Mouse (Mus musculus) liver, embryonic 16.5 days (tissue): ENCODE measurements around the gene Ksr1. TPM values are rescaled to one million over a fixed set of nuclear protein-coding genes. Genes with fewer than 3 reads are reported as not detected.

Source experiments
- ATAC-seq: fragments of 200-750 bp; cut with Nextera tagmentation; 2 replicates; pipeline ENCODE4 v1.8.0; 2017; ENCODE audit warnings: low read depth, mild to moderate bottlenecking, moderate number of reproducible peaks, moderate library complexity
- H3K27ac ChIP-seq: fragments of 300-500 bp; sonication (generic); 2 replicates; pipeline ENCODE4 v1.5.1; 2014; ENCODE audit warnings: mild to moderate bottlenecking, low read length
- H3K27me3 ChIP-seq: fragments of 300-500 bp; sonication (generic); 2 replicates; pipeline ENCODE4 v1.6.1; 2014; ENCODE audit warnings: low read depth, low read length, mixed read lengths; ENCODE audit not compliant: control insufficient read depth, insufficient read depth
- H3K36me3 ChIP-seq: fragments of 300-500 bp; sonication (generic); 2 replicates; pipeline ENCODE4 v1.6.1; 2014; ENCODE audit warnings: mild to moderate bottlenecking; ENCODE audit not compliant: control insufficient read depth, insufficient read depth
- H3K4me1 ChIP-seq: fragments of 300-500 bp; sonication (generic); 2 replicates; pipeline ENCODE4 v1.6.1; 2014; ENCODE audit warnings: low read depth, low read length, mixed read lengths; ENCODE audit not compliant: control insufficient read depth
- H3K4me2 ChIP-seq: fragments of 300-500 bp; sonication (generic); 2 replicates; pipeline ENCODE4 v1.6.1; 2014; ENCODE audit warnings: low read depth, low read length, mixed read lengths
- H3K4me3 ChIP-seq: fragments of 300-500 bp; sonication (generic); 2 replicates; pipeline ENCODE4 v1.5.1; 2014; ENCODE audit warnings: low read depth, mild to moderate bottlenecking, low read length
- H3K9ac ChIP-seq: fragments of 300-500 bp; sonication (generic); 2 replicates; pipeline ENCODE4 v1.6.1; 2014; ENCODE audit warnings: low read depth, low read length
- H3K9me3 ChIP-seq: fragments of 300-500 bp; sonication (generic); replicated peaks from 2 replicates; pipeline ENCODE4 v1.6.1; 2016; ENCODE audit warnings: low read length; ENCODE audit not compliant: control insufficient read depth
- WGBS: fragments of 180-500 bp; shearing (Covaris S2); extraction: QIAGEN DNeasy Blood & Tissue Kit; methylation state at CpG from one replicate; pipeline ENCODE4 v1.1.7; 2014; ENCODE audit not compliant: insufficient replicate concordance; 5-methylcytosine and 5-hydroxymethylcytosine counted together
- polyA plus RNA-seq: library from polyadenylated mRNA; unstranded; fragments of >200 nt; fragmentation: Nextera tagmentation; extraction: Ambion mirVana; gene quantifications from 2 replicates; pipeline ENCODE4 v1.2.1, GENCODE M21; 2015

Gene Ksr1
- polyA plus RNA-seq, 1 experiment from 2014 or later: 2.3 TPM

DNA sequence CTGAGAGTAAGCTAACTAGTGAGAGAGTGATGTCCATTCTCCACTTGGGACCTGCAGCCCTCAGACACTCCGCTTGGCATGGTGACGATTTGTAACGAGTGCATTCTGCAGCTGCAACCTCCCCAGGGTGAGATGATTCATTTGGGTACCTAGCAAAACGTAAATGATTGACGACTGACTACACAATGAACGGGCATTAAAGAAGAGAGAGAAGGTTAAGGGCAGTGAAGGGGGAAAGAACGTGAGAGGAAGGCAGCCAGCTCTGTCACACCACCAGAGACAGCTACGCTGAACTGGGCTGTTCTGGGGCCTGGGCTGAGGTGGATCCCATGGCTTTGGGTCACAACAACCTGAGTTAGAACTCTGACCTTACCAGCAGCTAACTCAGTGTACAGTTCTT is 81.9 kb downstream of the Ksr1 start:
- no peak for ATAC-seq
- Histone ChIP-seq H3K4me3 (no peak overlapping the region), H3K9ac (no peak overlapping the region), H3K27ac (no peak overlapping the region), H3K4me2 (no peak overlapping the region), H3K4me1 (peaks cover 33% of the 10 kb centered on the region), H3K36me3 (no peaks in the 10 kb centered on the region), H3K27me3 (no peaks in the 10 kb centered on the region), H3K9me3 (no peaks in the 10 kb centered on the region)
- WGBS: 79% methylated on average over 8 of the region's 8 CpGs

DNA sequence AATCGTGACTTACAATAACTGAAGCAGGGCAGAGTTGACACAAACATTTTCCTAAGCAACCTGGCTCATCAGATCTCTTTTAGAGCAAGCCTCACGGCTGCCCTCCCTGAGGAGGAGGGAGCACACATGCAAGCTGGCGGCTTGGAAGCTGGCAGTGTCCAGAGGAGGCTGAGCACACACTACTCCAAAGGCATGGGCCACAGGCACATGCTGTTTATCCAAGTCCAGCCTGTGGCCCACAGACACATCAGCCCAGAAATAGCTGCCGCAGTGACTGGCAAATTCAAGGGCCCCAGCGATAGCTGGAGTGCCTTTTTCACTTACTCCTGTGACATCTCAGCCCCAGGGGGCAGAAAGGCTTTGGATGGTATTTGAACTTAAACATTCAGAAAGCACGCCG is 82.6 kb downstream of the Ksr1 start:
- H3K27ac ChIP-seq: no peak overlapping the region
- ATAC-seq: no peak
- no peak overlapping the region for H3K4me3 ChIP-seq
- H3K4me2 ChIP-seq: no peak overlapping the region
- H3K9ac ChIP-seq: no peak overlapping the region
- peaks cover 29% of the 10 kb centered on the region for H3K4me1 ChIP-seq
- 72% methylated on average over 7 of the region's 7 CpGs for WGBS
- no peaks in the 10 kb centered on the region for H3K9me3 ChIP-seq
- H3K27me3 ChIP-seq: no peaks in the 10 kb centered on the region
- H3K36me3 ChIP-seq: no peaks in the 10 kb centered on the region

GRCm38 (mm10) chr11:79062897-79063296 is 83.3 kb downstream of the Ksr1 start:
- no peak for ATAC-seq
- Histone ChIP-seq H3K27me3 (no peaks in the 10 kb centered on the region), H3K4me1 (peaks cover 30% of the 10 kb centered on the region), H3K9ac (no peak overlapping the region), H3K27ac (no peak overlapping the region), H3K9me3 (no peaks in the 10 kb centered on the region), H3K4me2 (no peak overlapping the region), H3K36me3 (no peaks in the 10 kb centered on the region), H3K4me3 (no peak overlapping the region)
- 72% methylated on average over 5 of the region's 5 CpGs for WGBS

DNA sequence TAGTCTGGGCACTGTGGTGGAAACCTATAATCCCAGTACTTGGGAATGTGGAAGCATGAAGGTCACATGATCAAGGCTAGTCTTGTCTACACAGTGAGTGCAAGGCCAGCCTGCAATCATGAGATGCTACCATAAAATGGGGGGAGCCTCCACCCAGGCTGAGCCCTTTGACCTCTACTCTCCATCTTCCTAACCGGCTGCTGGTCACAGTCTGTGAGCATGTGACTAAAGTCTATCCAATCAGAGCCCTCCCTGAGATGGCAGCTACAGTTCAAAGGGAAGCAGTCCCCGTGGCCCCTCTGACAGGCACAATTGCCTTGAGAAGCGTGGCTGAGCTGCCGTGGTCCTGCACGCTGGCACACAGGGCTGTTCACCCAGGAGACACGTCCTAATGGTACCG is 84.4 kb downstream of the Ksr1 start:
- ATAC-seq: no peak
- H3K4me3 ChIP-seq: no peak overlapping the region

GRCm38 (mm10) chr11:79059850-79060249 is 86.4 kb downstream of the Ksr1 start:
- peaks cover 24% of the 10 kb centered on the region for H3K4me1 ChIP-seq
- no peaks in the 10 kb centered on the region for H3K9me3 ChIP-seq

More for the DNA sequence above, 84.4 kb downstream of the Ksr1 start:
- 64% methylated on average over 7 of the region's 7 CpGs for WGBS
- H3K27me3 ChIP-seq: no peaks in the 10 kb centered on the region
- H3K9ac ChIP-seq: no peak overlapping the region
- peaks cover 24% of the 10 kb centered on the region for H3K4me1 ChIP-seq
- no peak overlapping the region for H3K4me2 ChIP-seq
- H3K36me3 ChIP-seq: no peaks in the 10 kb centered on the region
- no peaks in the 10 kb centered on the region for H3K9me3 ChIP-seq
- no peak overlapping the region for H3K27ac ChIP-seq

GRCm38 (mm10) chr11:79059062-79059461 is 87.1 kb downstream of the Ksr1 start:
- ATAC-seq: no peak
- 63% methylated on average over 4 of the region's 4 CpGs for WGBS
- no peaks in the 10 kb centered on the region for H3K9me3 ChIP-seq
- H3K9ac ChIP-seq: no peak overlapping the region
- H3K27ac ChIP-seq: no peak overlapping the region
- no peaks in the 10 kb centered on the region for H3K27me3 ChIP-seq
- no peaks in the 10 kb centered on the region for H3K36me3 ChIP-seq
- no peak overlapping the region for H3K4me3 ChIP-seq
- H3K4me2 ChIP-seq: no peak overlapping the region
- peaks cover 32% of the 10 kb centered on the region for H3K4me1 ChIP-seq

More at GRCm38 (mm10) chr11:79059850-79060249, 86.4 kb downstream of the Ksr1 start:
- Histone ChIP-seq H3K9ac (no peak overlapping the region), H3K4me3 (no peak overlapping the region), H3K27ac (no peak overlapping the region), H3K36me3 (no peaks in the 10 kb centered on the region), H3K4me2 (no peak overlapping the region), H3K27me3 (no peaks in the 10 kb centered on the region)
- no peak for ATAC-seq
- 42% methylated on average over 5 of the region's 5 CpGs for WGBS

- Histone ChIP-seq H3K4me1 (peaks cover 34% of the 10 kb centered on the region), H3K9ac (no peak overlapping the region), H3K27ac (no peak overlapping the region), H3K27me3 (no peaks in the 10 kb centered on the region), H3K4me3 (no peak overlapping the region), H3K36me3 (no peaks in the 10 kb centered on the region), H3K4me2 (no peak overlapping the region), H3K9me3 (no peaks in the 10 kb centered on the region)
- ATAC-seq: no peak
- 82% methylated on average over 6 of the region's 6 CpGs for WGBS
Measured at GRCm38 (mm10) chr11:79058610-79059009, 87.6 kb downstream of the Ksr1 start.

DNA sequence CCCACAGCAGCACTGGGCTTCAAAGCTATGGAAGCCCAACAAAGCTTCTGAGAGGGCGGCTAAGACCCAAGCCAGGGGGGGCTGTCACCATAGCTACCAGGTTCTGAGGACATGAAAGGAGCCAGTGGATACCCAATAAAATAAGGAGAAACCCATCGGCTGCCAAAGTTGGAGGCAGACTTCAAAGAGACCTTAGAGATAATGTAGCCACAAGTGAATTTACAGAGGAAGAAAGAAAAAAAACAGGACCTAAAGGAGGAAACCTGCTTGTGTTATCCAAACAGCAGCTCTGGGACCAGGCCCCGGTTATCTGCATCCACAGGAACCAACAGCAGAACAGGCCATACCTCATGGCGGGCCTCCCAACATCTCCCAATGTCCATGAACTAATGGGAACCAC is 88.4 kb downstream of the Ksr1 start:
- H3K36me3 ChIP-seq: no peaks in the 10 kb centered on the region
- 22% methylated on average over 4 of the region's 4 CpGs for WGBS
- no peak overlapping the region for H3K4me3 ChIP-seq
- no peak overlapping the region for H3K9ac ChIP-seq
- H3K27me3 ChIP-seq: no peaks in the 10 kb centered on the region
- peaks cover 40% of the 10 kb centered on the region for H3K4me1 ChIP-seq
- ATAC-seq: no peak; the same call in 1 of the 2 replicates
- no peaks in the 10 kb centered on the region for H3K9me3 ChIP-seq
- no peak overlapping the region for H3K4me2 ChIP-seq
- H3K27ac ChIP-seq: no peak overlapping the region

DNA sequence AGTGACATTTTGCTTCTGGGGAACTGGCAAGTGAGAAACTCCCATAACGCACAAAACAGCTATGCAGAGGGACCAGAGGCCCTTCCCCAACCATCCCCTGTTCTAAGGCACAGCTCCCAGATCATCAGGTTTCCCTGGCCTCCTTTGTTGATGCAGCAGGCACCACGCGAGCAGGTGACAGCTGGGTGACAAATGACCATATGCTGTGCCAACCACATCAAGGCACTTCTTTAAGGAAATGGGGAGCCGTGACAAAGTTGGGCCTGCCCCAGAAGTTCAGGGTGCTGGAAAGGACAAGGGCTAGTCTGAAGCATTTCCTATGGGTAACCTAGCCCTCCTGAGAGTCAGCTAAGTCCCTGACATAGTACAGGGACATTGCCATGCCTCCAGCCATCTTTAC is 89.3 kb downstream of the Ksr1 start:
- WGBS: 60% methylated on average over 4 of the region's 4 CpGs
- no peaks in the 10 kb centered on the region for H3K36me3 ChIP-seq
- no peak overlapping the region for H3K4me3 ChIP-seq
- H3K9me3 ChIP-seq: no peaks in the 10 kb centered on the region
- no peak overlapping the region for H3K9ac ChIP-seq
- H3K4me2 ChIP-seq: no peak overlapping the region
- ATAC-seq: no peak
- peaks cover 41% of the 10 kb centered on the region for H3K4me1 ChIP-seq
- H3K27me3 ChIP-seq: no peaks in the 10 kb centered on the region
- H3K27ac ChIP-seq: no peak overlapping the region
